Mouse (Mus musculus): ENCODE data around the gene Slitrk5. TPM values are rescaled to one million over a fixed set of nuclear protein-coding genes. Genes with fewer than 3 reads are reported as not detected.
A peak's percentile ranks its signal among the peaks of the same experiment; 100 is the strongest.

Slitrk5 gene
- total RNA-seq (2014; rRNA removed) (55.0 and 55.5 TPM in 2 replicates), polyA plus RNA-seq (2015; fragmentation: Nextera tagmentation; extraction: Ambion mirVana) (30.4 and 31.0 TPM in 2 replicates)

DNA sequence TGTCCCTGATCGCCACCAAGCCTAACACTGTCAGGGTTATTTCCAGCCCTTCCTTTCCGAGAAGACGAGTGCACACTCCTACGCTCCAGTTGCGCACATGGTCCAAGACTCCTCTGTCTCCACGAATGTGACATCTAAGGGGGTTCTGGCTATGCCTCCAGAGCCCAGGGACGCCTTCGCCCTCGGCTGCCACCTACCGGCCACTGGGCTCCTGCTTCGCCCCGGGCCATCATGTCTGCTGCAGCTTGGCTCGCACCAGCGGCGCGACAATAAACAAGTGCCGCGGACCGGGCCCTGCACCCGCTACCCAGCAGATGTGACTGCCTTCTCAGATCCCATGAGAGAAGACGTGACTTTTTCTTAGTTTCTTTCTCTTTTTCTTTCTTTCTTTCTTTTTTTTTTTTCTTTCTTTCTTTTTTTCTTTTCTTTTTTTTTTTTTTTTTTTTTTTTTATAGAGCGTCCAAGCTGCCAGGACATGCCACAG lies at the start of gene Slitrk5:
Gene Slitrk5, plus strand, starts transcription at position 434 of the 484 bp plus-strand sequence.
- Histone ChIP-seq H3K9me3 (ENCODE audit: low read length) (no peaks in the 10 kb centered on the region), H3K4me1 (ENCODE audit: insufficient read depth, low read length) (no peaks in the 10 kb centered on the region), H3K27me3 (ENCODE audit: insufficient read depth, low read length) (no peaks in the 10 kb centered on the region), H3K9ac (replicated peaks; ENCODE audit: low read length, poor library complexity, severe bottlenecking) (peak within 1 kb of the TSS; percentile 94), H3K4me3 (ENCODE audit: low read depth, low read length) (peak within 1 kb of the TSS; percentile 92), H3K4me2 (ENCODE audit: low read depth, low read length, poor library complexity, severe bottlenecking) (peak within 1 kb of the TSS; percentile 68), H3K27ac (ENCODE audit: low read depth, low read length) (peak within 1 kb of the TSS; percentile 97), H3K36me3 (ENCODE audit: insufficient read depth, low read length) (no peaks in the 10 kb centered on the region)
- DNase-seq (ENCODE audit: low spot score) (peak; percentile 94), ATAC-seq (ENCODE audit: low FRiP score) (peak; percentile 54; the same call in 1 of the 2 replicates)
- TF ChIP-seq CTCF (IDR thresholded peaks at IDR 0.05): peak; percentile 94
- under 1% methylated on average over 22 of the region's 22 CpGs for WGBS

DNA sequence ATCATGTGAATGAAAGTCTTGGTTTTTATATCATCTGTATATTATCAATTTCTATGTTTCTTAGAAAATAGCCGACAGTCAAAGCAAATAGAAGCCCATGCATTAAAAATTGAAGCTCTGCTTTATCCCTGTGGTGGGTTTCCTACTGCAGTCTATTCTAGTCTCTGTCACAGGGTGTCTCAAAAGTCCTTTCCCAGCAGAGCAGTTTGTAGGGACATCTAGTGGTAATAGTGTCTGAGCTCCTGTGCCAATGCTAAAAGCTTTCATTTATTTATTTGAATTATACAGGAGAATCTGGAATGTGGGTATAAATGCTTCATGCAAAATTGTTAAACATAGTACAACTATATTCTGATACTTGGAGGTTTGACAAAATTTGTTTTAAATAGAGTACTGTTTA lies 2.0 kb upstream of the Slitrk5 start:
- TF ChIP-seq CTCF (IDR thresholded peaks at IDR 0.05): peak; percentile 90
- Histone ChIP-seq H3K9ac (replicated peaks; ENCODE audit: low read length, poor library complexity, severe bottlenecking) (no peak overlapping the region), H3K36me3 (ENCODE audit: insufficient read depth, low read length) (no peaks in the 10 kb centered on the region), H3K4me2 (ENCODE audit: low read depth, low read length, poor library complexity, severe bottlenecking) (no peak overlapping the region), H3K4me3 (ENCODE audit: low read depth, low read length) (no peak overlapping the region), H3K4me1 (ENCODE audit: insufficient read depth, low read length) (no peaks in the 10 kb centered on the region), H3K9me3 (ENCODE audit: low read length) (no peaks in the 10 kb centered on the region), H3K27me3 (ENCODE audit: insufficient read depth, low read length) (no peaks in the 10 kb centered on the region), H3K27ac (ENCODE audit: low read depth, low read length) (no peak overlapping the region)
- DNase-seq (ENCODE audit: low spot score): peak; percentile 89
- WGBS: 23% methylated on average over 1 of the region's 1 CpGs
- no peak for ATAC-seq (ENCODE audit: low FRiP score)

DNA sequence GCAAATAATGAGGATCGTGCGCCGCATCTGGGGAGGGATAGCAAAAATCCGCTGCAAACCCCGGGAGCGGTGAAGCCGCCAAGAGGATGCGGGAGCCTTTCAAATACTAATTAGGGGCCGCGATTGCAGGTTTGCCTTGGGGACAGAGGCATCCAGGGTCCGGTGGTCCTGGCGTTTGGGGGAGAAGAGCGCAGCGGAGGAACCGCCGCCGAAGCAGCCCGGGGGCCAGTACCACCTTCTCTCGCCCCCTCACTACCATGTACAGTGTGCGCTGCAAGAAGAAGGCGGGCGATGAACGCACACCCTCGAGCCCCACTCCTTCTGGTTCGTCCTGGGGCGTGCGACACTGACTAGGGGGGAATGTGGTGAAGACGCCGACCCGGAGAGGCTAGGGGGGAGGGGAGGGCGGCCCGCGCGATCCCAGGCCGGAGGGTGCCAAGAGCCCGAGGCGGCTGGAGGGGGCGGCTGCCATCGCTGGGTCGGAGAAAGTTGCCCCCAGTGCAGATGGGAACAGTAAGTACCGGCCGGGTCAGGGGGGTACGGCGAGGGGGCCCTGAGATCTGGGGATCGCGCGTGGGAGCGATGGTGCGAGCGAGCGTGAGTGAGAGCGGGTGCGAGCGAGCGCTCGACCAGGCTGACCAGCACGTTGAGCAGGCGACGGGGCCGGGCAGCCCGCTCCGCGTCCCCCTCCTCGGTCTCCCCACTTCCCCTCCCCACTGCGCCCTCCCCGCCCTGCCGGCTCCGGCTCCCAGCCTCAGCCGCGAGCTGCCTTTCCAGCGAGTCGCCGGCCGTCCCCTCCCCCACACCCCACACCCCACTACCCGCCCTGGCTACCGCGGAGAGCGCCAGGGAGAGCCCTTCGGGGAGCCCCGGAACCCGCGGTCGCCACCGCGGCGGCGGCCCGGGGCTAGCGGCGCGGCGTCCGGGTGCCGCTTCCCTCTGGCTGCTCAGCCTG lies 591 bp downstream of the Slitrk5 start:
- no peaks in the 10 kb centered on the region for H3K9me3 ChIP-seq (ENCODE audit: low read length)
- peak overlapping the region; percentile 92 for H3K4me3 ChIP-seq (ENCODE audit: low read depth, low read length)
- peaks cover 4% of the 10 kb centered on the region; the same call in 1 of the 2 replicates for H3K36me3 ChIP-seq (ENCODE audit: insufficient read depth, low read length)
- no peaks in the 10 kb centered on the region for H3K27me3 ChIP-seq (ENCODE audit: insufficient read depth, low read length)
- under 1% methylated on average over 76 of the region's 94 CpGs for WGBS
- H3K27ac ChIP-seq (ENCODE audit: low read depth, low read length): peak overlapping the region; percentile 97
- TF ChIP-seq CTCF (IDR thresholded peaks at IDR 0.05): no peak
- DNase-seq (ENCODE audit: low spot score): peak; percentile 76
- H3K4me1 ChIP-seq (ENCODE audit: insufficient read depth, low read length): no peaks in the 10 kb centered on the region
- H3K9ac ChIP-seq (replicated peaks; ENCODE audit: low read length, poor library complexity, severe bottlenecking): peak overlapping the region; percentile 94
- H3K4me2 ChIP-seq (ENCODE audit: low read depth, low read length, poor library complexity, severe bottlenecking): peak overlapping the region; percentile 68
- peak; percentile 84 for ATAC-seq (ENCODE audit: low FRiP score)

DNA sequence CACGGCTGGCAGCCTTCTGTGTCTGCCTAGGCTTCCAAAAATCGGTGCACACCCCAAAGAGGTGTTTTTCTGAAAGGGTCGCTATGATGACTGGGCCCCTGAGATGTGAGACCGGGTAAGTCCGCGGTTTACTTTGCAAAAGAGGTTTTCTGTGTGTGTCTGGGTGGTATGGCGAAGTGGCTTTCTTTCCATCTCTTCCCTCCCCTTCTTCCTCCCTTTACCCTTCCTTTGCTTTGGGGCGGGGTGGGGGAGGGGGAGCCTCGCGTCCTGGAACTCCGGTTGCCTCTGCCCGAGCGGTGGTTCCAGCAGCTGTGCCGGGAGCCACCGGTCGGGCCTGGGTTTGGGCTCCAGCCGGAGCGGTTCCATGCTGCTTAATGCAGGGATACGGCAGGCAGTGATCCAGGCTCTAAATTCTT lies 1.3 kb downstream of the Slitrk5 start:
- Histone ChIP-seq H3K4me1 (ENCODE audit: insufficient read depth, low read length) (no peaks in the 10 kb centered on the region), H3K4me3 (ENCODE audit: low read depth, low read length) (peak overlapping the region; percentile 92), H3K9ac (replicated peaks; ENCODE audit: low read length, poor library complexity, severe bottlenecking) (peak overlapping the region; percentile 94), H3K9me3 (ENCODE audit: low read length) (no peaks in the 10 kb centered on the region), H3K27me3 (ENCODE audit: insufficient read depth, low read length) (no peaks in the 10 kb centered on the region), H3K27ac (ENCODE audit: low read depth, low read length) (peak overlapping the region; percentile 97), H3K4me2 (ENCODE audit: low read depth, low read length, poor library complexity, severe bottlenecking) (peak overlapping the region; percentile 68), H3K36me3 (ENCODE audit: insufficient read depth, low read length) (peaks cover 4% of the 10 kb centered on the region; the same call in 1 of the 2 replicates)
- peak; percentile 63 for ATAC-seq (ENCODE audit: low FRiP score)
- DNase-seq (ENCODE audit: low spot score): peak; percentile 67
- under 1% methylated on average over 19 of the region's 19 CpGs for WGBS
- TF ChIP-seq CTCF (IDR thresholded peaks at IDR 0.05): no peak

DNA sequence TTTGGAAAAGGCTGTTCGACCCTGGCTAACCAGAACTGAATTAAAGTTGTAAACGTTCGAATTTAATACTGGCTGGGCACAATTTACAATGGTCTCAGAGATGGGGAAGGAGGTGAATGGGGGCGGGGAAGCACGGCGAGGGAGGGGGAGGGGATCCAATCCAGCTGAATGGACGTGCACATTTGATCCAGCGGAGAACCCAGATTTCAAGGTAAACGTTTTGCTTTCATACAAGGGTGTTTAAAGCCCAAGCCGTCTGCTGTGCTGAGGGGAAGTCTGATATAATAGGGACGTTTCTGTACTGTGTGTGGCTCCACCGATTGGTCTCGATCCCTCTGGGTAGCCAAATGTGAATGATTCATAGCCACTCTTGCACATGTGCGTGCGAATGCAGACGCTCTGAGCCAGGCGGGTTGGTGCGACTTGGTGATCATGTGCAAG lies 2.0 kb downstream of the Slitrk5 start:
- peak overlapping the region; percentile 68 for H3K4me2 ChIP-seq (ENCODE audit: low read depth, low read length, poor library complexity, severe bottlenecking)
- no peak for ATAC-seq (ENCODE audit: low FRiP score)
- WGBS: under 1% methylated on average over 18 of the region's 18 CpGs

More for the DNA sequence above, 2.0 kb downstream of the Slitrk5 start:
- peak; percentile 65 for DNase-seq (ENCODE audit: low spot score)
- Histone ChIP-seq H3K4me1 (ENCODE audit: insufficient read depth, low read length) (no peaks in the 10 kb centered on the region), H3K27ac (ENCODE audit: low read depth, low read length) (peak overlapping the region; percentile 97), H3K9ac (replicated peaks; ENCODE audit: low read length, poor library complexity, severe bottlenecking) (peak overlapping the region; percentile 94), H3K27me3 (ENCODE audit: insufficient read depth, low read length) (no peaks in the 10 kb centered on the region), H3K4me3 (ENCODE audit: low read depth, low read length) (peak overlapping the region; percentile 92), H3K36me3 (ENCODE audit: insufficient read depth, low read length) (peaks cover 4% of the 10 kb centered on the region; the same call in 1 of the 2 replicates), H3K9me3 (ENCODE audit: low read length) (no peaks in the 10 kb centered on the region)
- no peak for TF ChIP-seq CTCF (IDR thresholded peaks at IDR 0.05)
